Mouse (Mus musculus) frontal cortex, postnatal 25 days (tissue): ENCODE measurements around the gene Ctps2.

Experiments used
- DNase-seq, 2 experiments: peaks; one replicate each; pipeline ENCODE4 v3.0.0; 2022; ENCODE audit warnings: low spot score in 2 of 2

Ctps2 gene

DNA sequence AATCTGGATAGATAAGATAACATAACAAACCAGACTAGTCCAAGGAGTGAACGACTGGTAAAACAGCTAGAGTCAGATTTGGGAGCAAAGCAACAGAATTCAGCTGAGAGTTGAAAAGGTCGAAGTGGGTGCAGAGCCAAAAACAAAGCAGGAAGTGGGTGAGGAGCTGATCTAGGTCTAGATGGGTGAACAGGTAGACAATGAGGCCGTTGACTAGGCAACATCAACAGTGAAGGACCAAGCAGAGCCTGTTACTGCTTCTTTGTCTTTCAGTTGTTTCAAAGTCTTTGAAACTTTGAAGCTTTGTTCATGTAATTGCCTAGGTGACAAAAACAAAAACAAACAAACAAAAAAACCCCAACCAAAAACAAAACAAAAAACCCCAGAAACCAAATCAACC is 75.2 kb downstream of the Ctps2 start:
- no peak for DNase-seq

DNA sequence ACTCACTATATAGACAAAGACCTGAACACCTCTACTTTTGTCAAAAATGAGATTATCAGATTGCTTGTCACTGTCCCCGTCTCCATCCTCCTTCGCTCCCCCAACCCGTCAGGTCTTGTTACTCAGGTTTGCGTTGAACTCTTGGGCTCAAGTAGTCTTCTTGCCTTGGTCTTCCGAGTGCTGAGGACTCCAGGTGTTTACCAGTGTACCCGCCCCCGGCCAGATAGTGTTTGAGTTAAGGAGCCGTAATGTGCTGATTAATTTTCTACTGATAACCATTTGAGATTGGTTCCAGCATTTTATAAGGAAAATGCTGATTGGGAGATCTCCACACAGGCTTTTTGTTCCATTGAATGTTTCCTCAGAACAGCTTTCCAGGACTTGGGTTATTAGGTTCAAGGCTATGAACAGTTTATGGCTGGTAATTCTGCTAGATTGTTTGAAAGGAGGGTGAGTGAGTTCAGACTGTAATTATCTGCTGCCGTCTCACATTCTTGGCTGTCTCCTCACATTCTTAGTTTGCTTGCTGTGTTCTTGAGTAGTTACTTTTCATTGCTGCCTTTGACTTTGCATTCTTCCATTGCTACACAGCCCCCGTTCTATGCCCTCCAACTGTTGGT is 85.9 kb downstream of the Ctps2 start:
- DNase-seq = no peak

- no peak for DNase-seq
Measured at GRCm38 (mm10) chrX:162991396-162991795, 90.4 kb downstream of the Ctps2 start.

DNA sequence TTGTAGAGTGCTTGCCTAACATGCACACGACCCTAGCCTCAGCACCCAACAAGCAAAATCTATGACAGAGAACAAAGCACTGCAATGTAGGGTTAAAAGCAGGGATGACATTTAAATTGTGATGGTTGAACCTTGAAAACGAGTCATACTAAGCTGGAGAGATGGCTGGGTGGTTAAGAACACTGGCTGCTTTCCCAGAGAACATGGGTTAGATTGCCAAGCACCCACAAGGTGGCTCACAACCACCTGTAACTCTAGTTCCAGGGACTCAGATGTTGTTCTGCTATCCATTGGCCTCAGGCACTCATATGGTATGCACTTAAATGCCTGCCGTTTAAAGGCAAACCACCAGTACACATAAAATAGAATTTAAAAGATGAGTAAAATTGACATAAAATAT is 91.1 kb downstream of the Ctps2 start:
- DNase-seq = no peak

DNA sequence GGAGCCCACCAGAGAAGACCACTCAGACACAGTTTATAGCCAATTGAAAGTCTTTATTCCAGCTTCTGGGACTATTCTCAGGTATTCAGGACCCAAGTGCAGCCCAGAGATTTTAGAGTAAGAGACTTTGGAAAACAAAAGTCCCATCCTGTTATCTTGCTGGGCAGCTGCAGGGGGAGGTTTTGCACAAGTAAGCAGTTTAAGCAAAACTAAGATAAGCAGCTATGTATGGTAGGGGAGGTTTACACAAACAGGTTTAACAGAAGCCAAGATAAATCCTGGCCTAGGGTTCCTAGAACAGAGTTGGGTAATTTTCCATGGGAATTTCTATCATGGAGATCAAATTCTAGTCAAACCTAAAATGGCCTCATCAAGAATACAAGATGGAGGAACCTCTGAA is 126.8 kb downstream of the Ctps2 start:
- no peak for DNase-seq

- DNase-seq = no peak
Measured at GRCm38 (mm10) chrX:163038767-163039166, 137.7 kb downstream of the Ctps2 start.

DNA sequence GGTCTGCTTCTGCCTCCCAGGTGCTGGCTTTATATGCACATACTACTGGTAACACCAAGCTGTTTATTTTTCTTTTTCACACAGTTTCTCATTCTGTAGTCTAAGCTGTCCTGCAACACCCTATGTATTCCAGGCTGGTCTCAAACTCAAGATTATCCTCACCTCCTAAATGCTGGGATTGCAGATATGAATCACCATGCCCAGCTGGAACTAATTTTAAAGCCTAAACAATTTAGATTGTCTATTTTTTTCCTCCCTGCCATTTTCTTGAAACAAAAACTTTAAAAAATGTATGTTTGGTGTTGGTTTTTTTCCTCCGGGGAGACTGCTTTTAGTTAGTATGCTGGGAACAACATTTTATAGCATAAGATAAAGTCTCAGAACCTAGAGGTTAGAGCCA is 141.7 kb downstream of the Ctps2 start:
- DNase-seq = no peak

- DNase-seq = no peak
Measured at GRCm38 (mm10) chrX:163063936-163064335, 162.9 kb downstream of the Ctps2 start.
